Comparison of ENCODE assay signal across 32 mouse cellular contexts in the genomic region with DNA sequence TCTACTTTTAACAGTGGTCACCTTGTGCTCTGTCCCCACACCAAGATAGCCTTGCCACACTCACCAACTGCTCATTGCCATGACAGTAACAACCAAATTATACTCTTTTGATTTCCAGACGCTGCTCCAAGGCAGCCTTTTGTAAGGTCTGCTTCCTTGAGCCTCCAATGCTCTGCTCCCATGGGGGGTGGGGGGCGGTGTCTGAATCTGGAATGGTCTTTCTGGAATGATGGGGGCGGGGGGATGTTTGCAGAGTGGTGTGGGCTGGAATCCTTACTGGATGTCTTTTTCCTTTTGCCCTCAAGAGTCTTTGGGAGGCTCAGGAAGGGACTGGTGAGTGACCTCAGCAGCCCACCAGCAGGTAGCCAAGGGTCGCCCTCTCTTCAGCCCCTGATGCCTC.
DNase-seq lines count a peak whose midpoint lies in the region; ATAC-seq lines count a peak whose summit lies in the region.
"Had no signal": no experiment of that assay in that cellular context is flagged by ENCODE, and none has a peak within 500 bp of the region (broad histone marks: within the 10 kb centered on the region; RNA-seq: fewer than 3 reads in every experiment).

No protein-coding gene starts in this region.

- H3K4me3 ChIP-seq in hindbrain, embryonic 10.5 days = no peak overlapping the region
- H3K4me3 ChIP-seq in hindbrain, embryonic 14.5 days (replicated peaks; ENCODE audit: low read length) = no peak overlapping the region
- no peak overlapping the region for H3K4me3 ChIP-seq in lung, embryonic 15.5 days
- H3K4me3 ChIP-seq in embryonic facial prominence, embryonic 11.5 days (ENCODE audit: low read depth, low read length) = no peak overlapping the region
- H3K4me3 ChIP-seq: heart, embryonic 12.5 days; intestine, embryonic 15.5 days; left cerebral cortex, adult 2 months; myocyte; neural tube, embryonic 12.5 days had no signal

- 46% methylated on average over 4 of the region's 4 CpGs for WGBS in hindbrain, embryonic 10.5 days
- WGBS in hindbrain, embryonic 14.5 days = 61% methylated on average over 4 of the region's 4 CpGs
- WGBS in lung, embryonic 15.5 days = 42% methylated on average over 4 of the region's 4 CpGs
- WGBS in embryonic facial prominence, embryonic 11.5 days = 55% methylated on average over 4 of the region's 4 CpGs

- no peak overlapping the region for H3K4me2 ChIP-seq in hindbrain, embryonic 14.5 days (replicated peaks)
- H3K4me2 ChIP-seq in lung, embryonic 15.5 days = no peak overlapping the region
- H3K4me2 ChIP-seq in embryonic facial prominence, embryonic 11.5 days (ENCODE audit: low read depth, low read length) = no peak overlapping the region
- H3K4me2 ChIP-seq: intestine, embryonic 15.5 days; midbrain, embryonic 11.5 days; neural tube, embryonic 12.5 days had no signal

- H3K9me3 ChIP-seq in hindbrain, embryonic 10.5 days = no peaks in the 10 kb centered on the region
- no peaks in the 10 kb centered on the region for H3K9me3 ChIP-seq in hindbrain, embryonic 14.5 days (ENCODE audit: control insufficient read depth, low read length)
- H3K9me3 ChIP-seq in lung, embryonic 15.5 days = no peaks in the 10 kb centered on the region
- no peaks in the 10 kb centered on the region for H3K9me3 ChIP-seq in embryonic facial prominence, embryonic 11.5 days (replicated peaks; ENCODE audit: control insufficient read depth, low read length)
- H3K9me3 ChIP-seq: heart, embryonic 12.5 days; intestine, embryonic 15.5 days; neural tube, embryonic 12.5 days had no signal

- H3K27me3 ChIP-seq in hindbrain, embryonic 10.5 days (ENCODE audit: insufficient read depth, poor library complexity, severe bottlenecking) = no peaks in the 10 kb centered on the region
- no peaks in the 10 kb centered on the region for H3K27me3 ChIP-seq in hindbrain, embryonic 14.5 days (ENCODE audit: control insufficient read depth, insufficient read depth, low read length)
- H3K27me3 ChIP-seq in lung, embryonic 15.5 days = no peaks in the 10 kb centered on the region
- H3K27me3 ChIP-seq in embryonic facial prominence, embryonic 11.5 days (ENCODE audit: control insufficient read depth, insufficient read depth, low read length) = no peaks in the 10 kb centered on the region
- H3K27me3 ChIP-seq: intestine, embryonic 15.5 days; neural tube, embryonic 12.5 days had no signal

- no peak for ATAC-seq in hindbrain, embryonic 14.5 days (ENCODE audit: low FRiP score)
- ATAC-seq in lung, embryonic 15.5 days (ENCODE audit: borderline replicate concordance, extremely low read depth, low FRiP score, low TSS enrichment) = no peak
- no peak for ATAC-seq in embryonic facial prominence, embryonic 11.5 days (replicated peaks; ENCODE audit: insufficient number of reproducible peaks, low FRiP score, low TSS enrichment, low read depth)
- ATAC-seq: forebrain, embryonic 14.5 days; hindbrain, postnatal 0 days; intestine, embryonic 15.5 days had no signal

- H3K27ac ChIP-seq in hindbrain, embryonic 10.5 days = peak overlapping the region; percentile 51
- H3K27ac ChIP-seq in hindbrain, embryonic 14.5 days = no peak overlapping the region
- 0 out of 2 replicates have a peak overlapping the region, but pooled peaks have one; percentile 18 for H3K27ac ChIP-seq in lung, embryonic 15.5 days
- H3K27ac ChIP-seq in embryonic facial prominence, embryonic 11.5 days (replicated peaks; ENCODE audit: low read depth, low read length) = no peak overlapping the region
- H3K27ac ChIP-seq: hindbrain, postnatal 0 days; intestine, embryonic 15.5 days; left cerebral cortex, adult 2 months; liver, embryonic 14.5 days; neural tube, embryonic 12.5 days; stomach, postnatal 0 days had no signal

- H3K36me3 ChIP-seq in hindbrain, embryonic 10.5 days = no peaks in the 10 kb centered on the region
- H3K36me3 ChIP-seq in hindbrain, embryonic 14.5 days (replicated peaks; ENCODE audit: control insufficient read depth, insufficient read depth) = no peaks in the 10 kb centered on the region
- H3K36me3 ChIP-seq in lung, embryonic 15.5 days = no peaks in the 10 kb centered on the region
- no peaks in the 10 kb centered on the region for H3K36me3 ChIP-seq in embryonic facial prominence, embryonic 11.5 days (replicated peaks; ENCODE audit: control insufficient read depth, insufficient read depth, low read depth, low read length)
- H3K36me3 ChIP-seq: heart, embryonic 12.5 days; intestine, embryonic 15.5 days; neural tube, embryonic 12.5 days had no signal

- no peak overlapping the region for H3K9ac ChIP-seq in hindbrain, embryonic 14.5 days
- H3K9ac ChIP-seq in lung, embryonic 15.5 days = no peak overlapping the region
- no peak overlapping the region for H3K9ac ChIP-seq in embryonic facial prominence, embryonic 11.5 days (replicated peaks; ENCODE audit: low read length)
- H3K9ac ChIP-seq: heart, embryonic 12.5 days; intestine, embryonic 15.5 days; liver, embryonic 14.5 days; neural tube, embryonic 12.5 days had no signal

- peaks cover 36% of the 10 kb centered on the region for H3K4me1 ChIP-seq in hindbrain, embryonic 10.5 days (replicated peaks)
- H3K4me1 ChIP-seq in hindbrain, embryonic 14.5 days (replicated peaks; ENCODE audit: control insufficient read depth, insufficient read depth, low read length) = no peaks in the 10 kb centered on the region; the same call in 1 of the 2 replicates
- H3K4me1 ChIP-seq in lung, embryonic 15.5 days = peaks cover 15% of the 10 kb centered on the region; the same call in 1 of the 2 replicates
- no peaks in the 10 kb centered on the region for H3K4me1 ChIP-seq in embryonic facial prominence, embryonic 11.5 days (ENCODE audit: control insufficient read depth, insufficient read depth, low read length)
- H3K4me1 ChIP-seq: intestine, embryonic 15.5 days had no signal

- DNase-seq in hindbrain, embryonic 10.5 days (ENCODE audit: low spot score) = peak; percentile 47
- no peak for DNase-seq in hindbrain, embryonic 14.5 days (ENCODE audit: low spot score)
- no peak for DNase-seq in lung, postnatal 4 days
- peak; percentile 42 for DNase-seq in embryonic facial prominence, embryonic 11.5 days (ENCODE audit: low spot score)
- DNase-seq in yolk sac, embryonic 10.5 days (ENCODE audit: low spot score) = peak; percentile 14
- DNase-seq in urinary bladder, postnatal 10 days (ENCODE audit: low spot score) = no peak
- DNase-seq: adrenal gland, adult 2 months; adrenal gland, postnatal 36 days; B cell, adult 2 months; cerebellum, adult 2 months; cerebellum, postnatal 14 days; gastrocnemius, postnatal 25 days; heart, adult 11 months; heart, postnatal 4 days; kidney, adult 8-10 months; kidney, postnatal 14 days; liver; lung, adult 2 months; lung, postnatal 14 days; right cerebral cortex, adult 18-20 months; right cerebral cortex, postnatal 4 days had no signal

Comparison
In these comparisons a context has a peak if more than half of its experiments do, and no peak if none do; other contexts are left out.
1. DNase-seq: peak in hindbrain, embryonic 10.5 days (single experiment), embryonic facial prominence, embryonic 11.5 days (single experiment) and yolk sac, embryonic 10.5 days (single experiment); none in hindbrain, embryonic 14.5 days (single experiment), lung, postnatal 4 days (0 of 2) and urinary bladder, postnatal 10 days (single experiment).
2. H3K27ac ChIP-seq: peak in hindbrain, embryonic 10.5 days (single experiment) and lung, embryonic 15.5 days (single experiment); none in hindbrain, embryonic 14.5 days (single experiment) and embryonic facial prominence, embryonic 11.5 days (single experiment).